Mouse (Mus musculus): ENCODE data around the gene Brpf3.
A peak's percentile ranks its signal among the peaks of the same experiment; 100 is the strongest.
"Not testable (repeated sequence)": the region's sequence is repeated elsewhere in the genome, so short reads cannot be mapped to it uniquely, and the experiment has no call there.

Gene Brpf3

GRCm38 (mm10) chr17:28799291-28800160 lies 1.4 kb upstream of the Brpf3 start:
- peak; percentile 41 to 62 for DNase-seq

- DNase-seq, result peak in 1 of 2 experiments; percentile 64
Measured at GRCm38 (mm10) chr17:28800281-28800670, 614 bp upstream of the Brpf3 start.

- peak; percentile 100 for DNase-seq
Measured at GRCm38 (mm10) chr17:28801474-28802005, 650 bp downstream of the Brpf3 start.

GRCm38 (mm10) chr17:28802006-28802481 lies 1.2 kb downstream of the Brpf3 start:
- peak in 1 of 2 experiments; percentile 29 for DNase-seq

- DNase-seq, result no peak
Measured at GRCm38 (mm10) chr17:28803316-28803715, 2.4 kb downstream of the Brpf3 start.

GRCm38 (mm10) chr17:28804973-28805372 lies 4.1 kb downstream of the Brpf3 start:
- DNase-seq, result no peak

- no peak for DNase-seq
Measured at GRCm38 (mm10) chr17:28806770-28807169, 5.9 kb downstream of the Brpf3 start.

GRCm38 (mm10) chr17:28808714-28809113 lies 7.8 kb downstream of the Brpf3 start:
- no peak for DNase-seq

- DNase-seq, result no peak
Measured at GRCm38 (mm10) chr17:28809175-28809831, 8.4 kb downstream of the Brpf3 start.

GRCm38 (mm10) chr17:28812345-28812744 lies 11.5 kb downstream of the Brpf3 start:
- DNase-seq, result no peak

GRCm38 (mm10) chr17:28814529-28815097 lies 13.7 kb downstream of the Brpf3 start:
- no peak for DNase-seq

- no peak for DNase-seq
Measured at GRCm38 (mm10) chr17:28815384-28816004, 14.6 kb downstream of the Brpf3 start.

- not testable (repeated sequence) for DNase-seq
Measured at GRCm38 (mm10) chr17:28816326-28816725, 15.4 kb downstream of the Brpf3 start.

- DNase-seq, result no peak
Measured at GRCm38 (mm10) chr17:28816875-28817811, 16.3 kb downstream of the Brpf3 start.

GRCm38 (mm10) chr17:28820189-28820588 lies 19.3 kb downstream of the Brpf3 start:
- no peak for DNase-seq

- DNase-seq, result no peak
Measured at GRCm38 (mm10) chr17:28823004-28823745, 22.3 kb downstream of the Brpf3 start.

GRCm38 (mm10) chr17:28823749-28824148 lies 22.9 kb downstream of the Brpf3 start:
- no peak for DNase-seq

- DNase-seq, result no peak
Measured at GRCm38 (mm10) chr17:28824896-28825295, 24.0 kb downstream of the Brpf3 start.

- no peak for DNase-seq
Measured at GRCm38 (mm10) chr17:28825359-28826041, 24.6 kb downstream of the Brpf3 start.

GRCm38 (mm10) chr17:28827665-28828231 lies 26.9 kb downstream of the Brpf3 start:
- no peak for DNase-seq
